ENCODE assay signal across 7 mouse cellular contexts in the genomic region with DNA sequence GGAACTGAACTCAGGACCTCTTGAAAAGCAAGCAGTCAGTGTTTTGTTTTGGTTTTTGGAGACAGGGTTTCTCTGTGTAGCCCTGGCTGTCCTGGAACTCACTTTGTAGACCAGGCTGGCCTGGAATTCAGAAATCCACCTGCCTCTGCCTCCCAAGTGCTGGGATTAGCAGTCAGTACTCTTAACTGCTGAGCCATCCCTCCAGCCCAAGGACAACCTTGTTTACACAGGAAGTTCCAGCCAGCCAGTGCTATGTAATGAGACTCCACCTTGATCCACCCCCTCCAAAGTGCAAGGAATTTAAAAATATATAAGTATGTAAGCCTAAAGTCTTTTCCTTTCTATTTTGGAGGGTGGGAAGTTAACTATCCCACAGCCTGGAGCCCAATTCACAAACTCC. TPM values are rescaled to one million over a fixed set of nuclear protein-coding genes. Genes with fewer than 3 reads are reported as not detected.
"Had no signal": no experiment of that assay in that cellular context is flagged by ENCODE, and none has a peak within 500 bp of the region (broad histone marks: within the 10 kb centered on the region; RNA-seq: fewer than 3 reads in every experiment).

No protein-coding gene starts in this region.

RNA-seq across cellular contexts. Expression of a gene that starts 35.7 kb away (rescaled TPM):
- total RNA-seq: layer of hippocampus, adult 8-10 months; layer of hippocampus, postnatal 10 days; layer of hippocampus, postnatal 36 days; left cerebral cortex, adult 2 months; left cerebral cortex, postnatal 10 days; left cerebral cortex, postnatal 36 days; midbrain, postnatal 0 days had no signal
